Mouse (Mus musculus): ENCODE data around the gene Gm20604. TPM values are rescaled to one million over a fixed set of nuclear protein-coding genes. Genes with fewer than 3 reads are reported as not detected.
A peak's percentile ranks its signal among the peaks of the same experiment; 100 is the strongest.

Gm20604 gene
- total and polyA plus RNA-seq, 3 experiments: 0.43 to 7.9 (median 7.4) TPM

DNA sequence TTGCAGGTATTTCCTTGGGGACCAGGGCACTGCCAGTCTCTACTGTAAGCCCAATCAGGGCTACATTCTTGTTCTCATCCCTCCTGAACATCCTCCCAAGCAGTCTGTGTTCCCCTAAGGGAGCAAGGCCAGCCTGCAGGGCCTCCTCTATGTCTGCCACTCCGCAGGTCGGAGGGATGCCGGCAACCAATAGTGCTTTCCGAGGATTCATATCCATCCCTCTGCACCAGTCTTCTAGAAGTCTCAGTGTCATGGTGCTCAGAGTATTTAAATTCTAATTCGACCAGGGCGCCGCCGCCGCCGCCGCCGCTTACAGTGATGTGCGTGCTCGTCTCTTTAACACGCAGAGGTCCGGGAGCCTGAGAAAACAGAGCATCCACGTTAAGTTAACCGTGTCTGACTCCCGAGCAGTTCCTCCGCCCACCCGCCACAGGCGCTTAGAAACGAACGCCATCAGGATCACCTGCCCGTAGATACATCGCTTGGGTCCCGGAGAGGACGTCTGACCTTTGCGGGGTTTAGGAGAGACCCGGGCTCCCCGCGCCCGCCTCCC is 15.4 kb downstream of the Gm20604 start:
- DNase-seq: peak; percentile 22

DNA sequence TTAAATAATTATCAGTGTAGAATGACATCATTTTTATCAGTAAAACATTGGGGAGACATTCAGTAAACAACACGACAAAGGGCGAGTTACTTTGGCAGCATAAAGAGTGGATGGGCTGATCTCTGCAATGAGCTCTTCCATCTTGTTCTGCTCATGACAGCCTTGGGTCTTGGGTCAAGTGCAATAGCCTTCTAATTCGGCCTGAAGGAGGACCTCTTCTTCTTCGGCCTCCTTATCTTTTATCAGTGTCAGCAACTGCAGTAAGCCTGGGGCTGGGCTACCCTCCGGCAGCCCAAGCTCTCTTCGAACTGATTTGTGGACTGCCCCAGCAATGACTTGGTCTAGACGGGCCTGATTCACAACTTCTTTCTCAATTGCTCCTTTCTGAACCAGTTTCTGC is 16.4 kb downstream of the Gm20604 start:
- DNase-seq: no peak

DNA sequence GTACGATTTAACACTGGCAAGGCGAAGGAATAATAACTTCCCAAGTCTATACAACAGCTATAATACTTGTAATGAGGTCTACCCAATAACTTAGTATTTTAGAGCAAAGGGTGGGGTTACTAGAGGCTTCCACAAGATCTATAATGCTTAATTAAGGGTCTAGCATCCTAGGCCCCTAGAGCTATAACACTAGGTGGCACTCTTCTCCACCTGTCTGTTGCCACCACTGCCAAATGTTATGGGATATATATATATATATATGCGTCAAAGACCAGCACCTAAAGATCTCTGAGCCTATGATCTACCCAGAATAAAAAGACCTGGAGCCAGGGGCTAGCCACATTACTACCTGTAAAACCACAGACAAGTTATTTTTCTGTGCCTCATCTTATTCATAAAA is 18.2 kb downstream of the Gm20604 start:
- DNase-seq: no peak

DNA sequence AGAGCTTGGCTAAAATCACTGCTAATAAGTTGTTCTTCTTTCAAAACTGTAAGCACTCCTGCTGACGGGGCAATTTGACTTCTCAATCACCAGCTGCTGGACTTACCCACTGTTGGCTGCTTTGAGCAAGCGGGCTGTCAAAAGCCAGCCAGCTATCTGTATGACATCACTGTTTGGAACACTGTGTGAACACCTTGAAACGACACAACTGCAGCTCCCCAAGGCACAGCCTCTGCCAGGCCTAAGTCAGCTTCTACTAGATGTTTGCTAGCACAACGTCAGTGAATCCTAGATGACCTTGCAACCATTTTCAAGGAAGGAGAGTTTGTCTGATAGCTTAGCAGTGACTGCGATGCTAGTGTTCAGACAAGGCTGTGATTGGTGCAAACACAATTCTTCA is 19.4 kb downstream of the Gm20604 start:
- DNase-seq: no peak

DNA sequence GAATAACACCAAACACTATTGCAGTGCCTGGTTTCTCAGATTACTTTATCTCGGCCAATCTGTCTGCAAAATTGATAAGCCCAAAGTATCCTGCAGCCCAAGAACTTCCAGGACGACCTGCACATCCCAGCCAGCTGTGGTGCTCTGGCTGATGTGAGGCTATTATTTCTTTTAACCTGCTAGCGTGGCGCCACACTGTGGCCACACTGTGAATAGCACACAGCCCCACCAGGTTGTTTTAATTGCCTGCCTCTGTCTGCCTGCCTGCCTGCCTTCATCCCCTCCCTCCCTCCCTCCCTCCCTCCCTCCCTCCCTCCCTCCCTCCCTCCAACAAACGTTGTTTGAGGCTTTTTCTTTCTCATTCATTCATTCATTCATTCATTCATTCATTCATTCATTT is 25.1 kb downstream of the Gm20604 start:
- DNase-seq: peak; percentile 64

DNA sequence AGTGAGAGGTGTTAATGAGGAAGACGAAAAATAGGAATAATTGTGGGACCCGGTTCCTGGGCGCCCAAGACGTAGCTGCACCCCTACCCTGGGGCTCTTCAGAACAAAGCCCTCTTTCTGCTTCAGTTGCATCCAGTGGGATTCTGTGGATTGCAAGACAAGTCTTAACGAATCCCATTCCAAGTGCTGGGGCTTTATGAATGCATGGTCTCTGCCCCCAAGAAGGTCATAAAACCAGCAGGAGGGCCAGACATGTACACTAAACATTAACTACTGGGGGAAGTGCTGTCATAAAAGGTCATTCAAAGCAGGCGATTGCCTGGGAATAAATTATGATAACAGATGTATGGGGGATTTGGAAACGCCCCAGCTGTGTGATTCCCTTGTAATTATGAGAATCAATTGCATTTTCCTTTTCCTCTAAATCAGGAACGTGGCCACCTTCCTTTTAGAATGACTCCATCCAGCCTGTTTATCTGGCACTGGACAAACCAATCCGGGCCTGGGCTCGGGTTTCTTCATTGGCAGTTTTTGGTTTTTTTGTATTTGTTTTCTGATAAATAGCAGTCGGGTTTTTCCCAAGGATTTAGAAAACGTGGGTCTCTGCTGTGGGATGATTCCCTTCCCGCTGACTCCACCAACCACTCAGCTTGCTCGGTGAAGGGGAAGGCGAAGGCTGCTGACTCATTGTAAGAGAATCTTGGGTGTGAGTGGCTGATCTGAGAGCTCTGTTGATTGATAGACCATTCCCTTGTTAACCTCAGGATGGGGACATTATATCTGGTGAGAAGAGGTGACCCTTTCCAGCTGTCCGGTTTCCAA is 27.5 kb downstream of the Gm20604 start:
- DNase-seq: peak; percentile 73

DNA sequence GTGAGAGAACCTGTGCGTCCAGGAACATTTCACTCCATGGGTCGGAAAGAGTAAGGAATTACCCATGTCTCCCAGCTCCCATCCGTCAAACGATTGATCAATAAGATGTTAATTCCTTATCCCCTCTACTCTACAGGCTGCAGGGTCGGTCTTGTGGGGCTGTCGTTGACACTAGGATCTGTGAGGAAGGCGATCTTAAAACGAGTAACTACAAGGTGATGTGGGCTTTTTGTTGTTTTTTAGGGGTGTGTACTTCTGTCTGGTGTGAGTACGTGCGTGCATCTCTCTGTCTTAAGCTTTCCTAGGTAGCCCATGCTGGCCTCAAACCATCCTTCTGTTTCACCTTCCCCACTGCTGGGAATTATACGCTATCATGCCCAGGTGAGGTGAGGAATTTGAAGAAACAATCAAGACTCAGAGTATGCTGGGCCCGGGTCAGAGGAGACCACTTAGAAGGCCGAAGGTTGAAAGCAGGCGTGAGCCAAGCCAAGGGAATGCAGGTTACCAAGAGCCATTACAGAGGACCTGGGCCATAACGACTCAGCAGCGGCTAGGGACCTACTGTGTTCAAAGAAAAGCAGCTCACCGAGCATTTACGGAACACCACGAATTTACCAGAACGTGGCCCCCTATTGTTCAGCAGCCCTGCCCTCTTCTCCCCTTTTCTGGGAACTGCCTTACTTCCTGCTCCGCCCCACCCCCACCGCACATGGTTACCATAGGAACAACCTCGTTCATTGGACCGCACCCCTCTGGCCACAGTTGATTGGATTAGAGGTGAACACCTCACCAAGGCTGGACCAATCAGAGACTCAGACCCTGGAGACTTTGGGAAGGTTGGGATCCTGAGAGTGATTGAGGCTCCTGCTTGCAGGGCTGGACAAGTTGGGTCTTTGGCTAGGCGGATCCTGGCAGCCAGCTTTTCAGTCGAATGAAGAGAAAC is 28.3 kb downstream of the Gm20604 start:
- peak; percentile 46 for DNase-seq

DNA sequence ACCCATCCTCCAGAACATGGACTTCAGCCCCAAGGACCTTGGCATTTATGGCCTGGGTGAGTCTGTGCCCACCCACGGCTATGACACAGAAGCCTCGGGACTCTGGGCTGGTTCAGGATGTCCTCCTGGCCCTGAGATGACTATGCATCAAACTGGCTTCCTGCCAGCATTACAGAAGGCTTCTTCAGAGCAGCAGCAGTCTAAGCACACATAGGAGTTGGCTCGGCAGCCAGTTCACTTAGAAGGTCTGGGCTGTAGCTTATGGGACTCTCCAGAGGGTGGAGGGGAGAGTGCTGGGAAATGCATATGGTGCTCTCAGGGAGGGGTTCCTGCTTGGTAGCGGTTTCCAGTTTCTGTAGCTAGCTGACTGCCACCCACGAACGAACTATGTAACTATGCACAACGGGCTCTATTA is 32.7 kb downstream of the Gm20604 start:
- DNase-seq: peak; percentile 85

DNA sequence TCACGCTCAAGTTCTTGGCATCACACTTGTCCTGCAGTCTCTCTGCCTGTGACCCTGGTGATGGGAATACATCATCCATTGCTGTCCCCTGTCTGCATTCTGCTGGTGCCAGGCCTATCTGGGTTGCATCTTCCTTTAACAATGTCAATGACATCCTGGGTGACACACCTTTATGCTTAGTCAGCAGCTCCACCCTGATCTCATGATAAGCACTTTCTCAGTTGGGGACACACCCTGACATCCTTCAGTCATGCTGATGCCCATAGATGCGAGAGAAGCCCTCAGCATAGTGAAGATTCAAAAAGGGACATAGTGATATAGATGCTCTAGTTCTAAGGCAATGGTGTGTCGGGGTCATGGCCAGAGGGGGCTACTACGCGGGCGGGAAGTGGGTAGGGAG is 33.3 kb downstream of the Gm20604 start:
- DNase-seq: no peak

DNA sequence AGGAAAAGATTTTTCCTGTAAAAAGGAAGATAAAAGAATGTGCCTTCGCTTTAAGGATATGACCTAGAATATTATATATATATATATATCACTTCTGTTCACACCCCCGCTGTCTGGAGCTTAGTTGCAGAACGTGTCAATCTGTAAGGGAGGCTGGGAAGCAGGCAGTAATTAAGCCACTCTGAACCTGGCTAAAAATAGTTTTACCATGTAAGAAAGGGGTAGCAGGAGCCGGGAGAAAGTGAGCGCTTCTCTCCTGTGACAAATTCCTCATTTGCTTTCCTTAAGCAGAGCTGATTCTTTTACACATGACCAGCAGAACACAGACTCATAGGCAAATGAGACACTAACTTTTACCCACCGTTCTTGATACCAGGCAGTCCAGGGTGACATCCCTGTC is 34.6 kb downstream of the Gm20604 start:
- no peak for DNase-seq

DNA sequence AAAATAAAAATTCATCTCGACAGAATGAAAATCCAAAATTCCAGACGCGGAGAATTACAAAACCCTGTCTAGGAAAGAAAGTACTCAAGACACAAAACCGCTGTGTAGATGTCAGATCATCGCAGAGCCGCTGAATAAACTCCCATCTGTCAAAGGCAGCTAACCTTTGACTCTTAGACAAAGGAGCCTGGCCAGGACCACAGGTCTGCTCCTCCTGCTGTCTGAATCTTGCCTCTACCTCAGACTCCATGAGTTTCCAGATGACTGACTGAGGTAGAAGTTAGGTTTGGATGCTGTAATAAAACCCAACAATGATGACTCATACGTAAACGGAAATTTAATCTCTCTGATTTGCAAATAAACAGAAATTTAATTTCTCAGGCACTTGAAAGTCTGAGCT is 35.5 kb downstream of the Gm20604 start:
- DNase-seq: no peak

DNA sequence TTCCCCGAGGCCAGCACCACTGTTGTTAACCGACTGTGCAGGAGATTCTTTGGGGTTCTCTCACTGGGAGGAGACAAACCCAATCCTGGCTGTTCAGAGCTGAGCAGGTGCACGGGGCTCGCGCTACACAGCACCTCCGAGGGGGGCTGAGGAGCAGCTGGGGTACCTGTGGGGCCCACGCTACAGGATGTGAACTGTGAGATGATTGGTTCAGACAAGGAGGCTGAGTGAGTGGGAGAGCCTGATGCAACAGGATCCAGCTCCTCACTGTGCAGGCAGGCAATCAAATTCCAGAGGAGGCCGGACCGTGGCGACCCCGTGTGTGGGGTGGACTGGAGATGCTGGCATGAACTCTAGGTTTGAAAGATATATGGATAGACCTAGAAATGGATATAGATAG is 36.0 kb downstream of the Gm20604 start:
- DNase-seq: no peak

DNA sequence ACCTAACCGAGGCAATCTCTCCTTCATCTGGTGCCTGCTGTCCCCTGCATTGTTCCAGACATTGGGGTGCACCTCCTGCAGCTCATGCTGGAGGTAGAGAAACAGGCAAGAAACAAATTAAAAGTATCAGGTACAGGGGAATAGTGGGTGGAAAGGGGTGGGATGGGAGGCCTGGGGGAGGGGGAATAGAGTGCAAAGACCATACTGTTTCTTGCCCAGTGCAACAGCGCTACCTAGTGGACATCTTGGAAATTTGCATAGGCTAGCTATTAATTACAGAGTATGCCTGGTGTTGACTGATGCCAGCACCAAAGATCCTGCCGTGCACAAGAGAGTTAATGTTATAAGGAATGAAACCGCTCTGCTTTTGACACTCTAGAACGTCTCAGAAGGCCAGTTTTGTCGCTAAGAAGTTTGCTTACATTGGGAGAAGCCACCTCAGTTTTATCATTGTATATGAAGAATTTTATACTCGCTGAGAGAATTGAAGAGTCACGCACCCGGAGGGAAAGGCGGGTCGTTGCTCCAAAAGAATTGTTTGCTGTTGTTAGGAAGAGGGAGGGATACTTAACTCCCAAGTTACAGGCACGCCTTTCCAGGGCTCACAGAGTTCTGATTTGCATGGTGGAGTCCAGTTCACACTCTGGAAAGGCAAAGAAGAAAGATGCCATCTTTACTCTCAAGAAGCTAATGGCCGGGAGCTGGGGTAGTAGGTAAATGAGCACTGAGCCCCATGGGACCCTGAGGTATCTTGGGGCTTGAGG is 38.7 kb downstream of the Gm20604 start:
- no peak for DNase-seq

DNA sequence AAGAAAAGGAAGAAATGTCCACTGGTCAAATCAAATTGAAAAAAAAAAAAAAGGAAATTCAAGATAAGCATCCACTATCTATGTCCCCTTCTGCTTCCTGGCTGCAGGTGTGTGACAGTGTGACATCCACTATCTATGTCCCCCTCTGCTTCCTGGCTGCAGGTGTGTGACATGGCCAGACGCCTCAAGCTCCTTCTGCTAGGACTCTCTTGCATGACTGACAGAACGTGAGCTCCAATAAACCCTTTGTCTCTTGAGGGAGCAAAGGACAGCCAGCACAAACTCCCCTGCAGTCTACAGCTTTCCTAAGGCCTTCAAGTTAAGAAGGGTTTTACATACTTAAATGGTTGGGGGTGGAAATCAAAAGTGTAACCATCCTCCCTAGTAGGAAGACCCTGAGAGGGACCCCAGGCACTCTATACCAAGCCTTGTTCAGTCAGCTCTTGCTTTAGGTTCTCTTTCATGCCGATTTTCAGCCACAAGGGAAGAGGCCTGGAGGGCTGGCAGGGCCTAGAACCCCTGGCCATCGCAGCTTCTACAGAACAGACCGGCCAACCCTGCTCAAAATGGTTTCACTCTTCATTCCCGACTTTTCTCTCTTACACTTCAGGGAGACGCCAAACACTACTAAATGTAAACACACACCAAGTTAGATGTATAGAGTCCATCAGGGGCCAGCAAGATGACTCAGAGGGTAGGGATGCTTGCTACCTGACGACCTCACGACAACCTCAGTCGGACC is 43.6 kb downstream of the Gm20604 start:
- no peak for DNase-seq

DNA sequence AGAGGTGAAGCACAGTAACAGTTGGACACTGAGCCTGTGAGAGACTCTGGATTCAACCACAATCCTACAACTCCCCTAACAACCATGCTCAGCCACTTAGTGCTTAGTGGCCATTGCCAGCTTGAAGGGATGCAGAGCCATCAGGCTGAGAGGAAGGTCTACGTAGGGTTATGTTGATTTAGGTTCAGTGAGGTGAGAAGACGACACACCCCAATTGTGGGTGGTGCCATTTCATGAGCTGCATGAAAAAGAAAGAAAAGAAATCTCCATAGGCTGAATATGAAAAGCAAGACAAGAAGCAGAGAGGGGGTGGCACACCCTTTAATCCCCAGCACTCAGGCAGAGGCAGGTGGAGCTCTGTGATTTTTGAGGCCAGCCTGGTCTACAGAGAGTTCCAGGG is 44.4 kb downstream of the Gm20604 start:
- no peak for DNase-seq

DNA sequence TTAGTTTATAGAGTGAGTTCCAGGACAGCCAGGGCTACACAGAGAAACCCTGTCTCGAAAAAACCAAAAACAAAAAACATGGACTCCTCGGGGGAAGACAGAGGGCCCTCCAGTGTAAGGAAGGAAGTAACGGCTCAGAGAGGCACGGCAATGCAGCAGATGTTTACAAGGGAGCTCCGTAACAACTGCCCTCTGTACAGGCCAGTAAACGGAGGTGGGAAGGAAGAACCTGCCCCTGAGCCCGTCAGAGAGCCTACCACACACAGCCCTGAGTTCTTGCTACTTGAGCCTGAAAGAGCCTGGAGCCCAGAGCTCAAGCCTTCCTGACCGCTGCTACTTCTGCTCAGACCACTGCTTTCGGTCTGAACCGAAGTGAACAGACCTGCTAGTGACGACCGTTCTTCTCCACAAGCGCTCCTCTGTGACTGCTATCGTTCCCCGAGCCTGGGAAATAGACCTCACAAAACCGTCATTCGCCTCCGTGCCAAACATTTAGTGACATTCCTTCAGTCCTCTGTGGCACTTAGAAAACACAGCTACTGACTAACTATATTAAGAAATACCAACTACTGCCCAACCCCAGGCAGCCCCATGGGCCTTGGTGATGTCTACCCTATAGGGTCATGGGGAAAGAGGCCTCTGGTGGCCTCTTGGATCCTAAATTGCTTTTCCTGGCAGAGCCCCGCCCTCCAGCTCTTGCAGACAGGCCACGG is 45.2 kb downstream of the Gm20604 start:
- no peak for DNase-seq

DNA sequence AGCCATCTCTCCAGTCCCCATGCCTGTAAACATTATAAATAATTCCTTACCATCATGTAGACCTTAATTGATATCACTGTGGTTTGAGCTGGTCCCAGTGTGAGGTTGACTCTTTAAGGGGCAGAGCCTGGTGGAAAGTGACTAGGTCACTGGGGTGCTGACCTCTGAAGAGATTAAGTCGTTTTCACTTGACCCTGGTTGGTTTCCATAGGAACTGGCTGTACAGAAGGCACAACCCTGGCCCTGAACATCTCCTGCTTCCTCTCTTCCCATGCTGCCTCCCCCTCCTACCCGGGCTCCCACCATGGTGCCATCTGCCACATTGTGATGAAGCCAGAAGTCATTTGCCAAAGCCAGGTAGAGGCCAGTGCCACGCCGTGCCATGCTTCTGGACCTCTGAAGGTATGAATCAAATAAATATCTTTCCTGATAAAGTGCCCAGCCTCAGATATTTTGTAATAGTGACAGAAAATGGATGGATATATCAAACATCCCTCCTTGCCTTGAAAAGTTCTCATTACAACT is 47.6 kb downstream of the Gm20604 start:
- DNase-seq: no peak

DNA sequence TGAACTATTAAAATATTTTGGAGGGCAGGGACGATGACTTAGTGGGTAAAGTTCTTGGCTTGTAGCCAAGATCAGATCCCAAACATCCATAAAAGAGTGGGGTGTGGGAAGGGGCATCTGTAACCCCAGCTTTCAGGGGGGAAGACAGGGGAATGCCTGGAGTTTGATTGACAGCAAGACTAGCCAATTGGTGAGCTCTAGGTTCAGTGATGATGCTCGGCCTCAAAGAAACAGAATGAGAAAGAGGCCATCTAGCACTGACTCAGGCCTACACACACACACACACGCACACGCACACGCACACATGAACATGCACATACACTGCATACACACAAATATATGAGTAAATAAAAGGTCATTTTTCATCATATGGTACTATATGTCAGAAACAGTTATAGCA is 48.6 kb downstream of the Gm20604 start:
- DNase-seq: no peak

DNA sequence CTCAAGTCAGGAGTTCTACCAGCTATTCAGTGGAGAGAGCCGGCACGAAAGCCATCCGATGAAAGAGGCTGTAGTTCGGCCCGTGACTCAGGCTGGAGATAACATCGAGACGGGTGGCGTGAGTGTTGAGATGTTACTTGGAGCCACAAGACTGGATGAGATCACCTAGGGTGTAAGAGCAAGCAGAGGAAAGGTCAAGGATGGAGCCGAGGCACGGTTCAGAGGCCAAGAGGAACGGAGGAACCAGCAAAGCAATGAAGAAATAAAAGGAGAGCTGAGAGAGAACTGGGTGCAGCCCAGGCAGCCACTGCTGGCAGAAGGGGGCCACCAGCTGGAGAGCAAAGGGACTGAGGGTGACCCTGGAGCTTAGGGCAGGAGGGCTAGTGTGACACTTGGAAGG is 50.3 kb downstream of the Gm20604 start:
- peak; percentile 84 for DNase-seq

DNA sequence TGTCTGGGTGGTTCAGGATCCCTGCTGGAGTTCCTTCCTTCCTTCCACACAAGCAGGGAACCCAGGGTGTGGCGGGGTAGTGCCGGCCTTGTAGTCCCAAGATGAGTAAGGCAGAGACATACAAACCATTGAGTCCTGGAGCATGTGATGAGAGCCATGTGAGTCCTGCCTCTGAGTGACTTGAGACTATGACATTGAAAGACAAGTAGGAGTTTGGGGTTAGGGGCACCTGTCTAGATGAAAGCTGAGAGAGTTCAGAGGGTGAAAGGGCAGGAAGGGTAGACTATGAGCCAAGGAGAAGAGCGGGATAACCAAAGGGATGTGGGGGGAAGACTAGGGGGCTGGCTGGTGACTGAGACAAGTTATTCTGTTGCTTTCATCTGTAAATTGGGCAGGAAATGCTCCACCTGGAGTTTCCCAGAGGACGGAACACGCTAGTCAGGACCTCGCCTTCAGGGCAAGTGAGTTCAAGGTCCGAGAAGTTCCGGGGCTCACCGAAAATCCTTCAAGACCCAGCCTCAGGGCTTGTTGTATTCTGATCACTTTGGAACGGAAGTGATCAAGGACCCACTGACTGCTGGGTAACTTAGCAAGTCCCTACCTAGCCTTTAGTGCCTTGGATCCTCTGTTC is 51.5 kb downstream of the Gm20604 start:
- DNase-seq: no peak

Measured in adrenal gland, adult 2 months (tissue).